Mouse (Mus musculus) forelimb bud, embryonic 11.5 days (tissue): ENCODE measurements around the gene Cacng2.
"Not testable (repeated sequence)": the region's sequence is repeated elsewhere in the genome, so short reads cannot be mapped to it uniquely, and the experiment has no call there.

Experiments
- DNase-seq: peaks from one replicate; pipeline ENCODE4 v3.0.0-alpha.2; 2012; ENCODE audit warnings: low read depth, low spot score

Gene Cacng2

DNA sequence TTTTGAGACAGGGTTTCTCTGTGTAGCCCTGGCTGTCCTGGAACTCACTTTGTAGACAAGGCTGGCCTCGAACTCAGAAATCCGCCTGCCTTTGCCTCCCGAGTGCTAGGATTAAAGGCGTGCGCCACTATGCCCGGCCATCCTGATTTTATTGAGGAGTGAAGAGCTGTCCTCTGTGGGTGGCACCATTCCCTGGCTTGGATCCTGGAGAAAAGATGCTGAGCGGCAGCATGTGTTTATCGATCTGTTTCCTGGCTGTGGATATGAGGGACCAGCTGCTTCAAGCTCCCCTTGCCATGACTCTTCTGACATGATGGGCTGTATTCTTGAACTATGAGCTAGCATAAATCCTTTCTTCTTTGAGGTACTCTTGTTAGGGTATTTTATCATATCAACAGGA lies 111.6 kb downstream of the Cacng2 start:
- DNase-seq = not testable (repeated sequence)

DNA sequence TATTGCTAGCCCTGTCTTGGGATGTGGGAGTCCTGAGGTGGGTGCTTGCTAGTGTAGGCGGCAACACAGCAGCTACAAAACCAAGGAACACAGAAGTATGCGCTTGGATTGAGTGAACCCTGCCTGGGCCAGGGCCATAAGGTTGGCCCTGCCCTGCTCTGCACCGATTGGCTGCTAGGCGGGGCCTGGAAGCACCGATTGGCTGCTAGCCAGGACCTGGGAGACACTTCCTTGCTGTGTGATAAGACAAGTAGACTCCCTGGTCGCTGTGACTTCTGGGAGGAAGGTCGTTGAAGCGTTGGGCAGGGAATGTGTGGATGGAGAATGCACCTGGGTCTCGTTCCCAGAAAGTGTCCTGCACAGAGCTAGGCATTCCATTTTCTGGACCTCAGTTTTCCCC lies 115.9 kb downstream of the Cacng2 start:
- no peak for DNase-seq

DNA sequence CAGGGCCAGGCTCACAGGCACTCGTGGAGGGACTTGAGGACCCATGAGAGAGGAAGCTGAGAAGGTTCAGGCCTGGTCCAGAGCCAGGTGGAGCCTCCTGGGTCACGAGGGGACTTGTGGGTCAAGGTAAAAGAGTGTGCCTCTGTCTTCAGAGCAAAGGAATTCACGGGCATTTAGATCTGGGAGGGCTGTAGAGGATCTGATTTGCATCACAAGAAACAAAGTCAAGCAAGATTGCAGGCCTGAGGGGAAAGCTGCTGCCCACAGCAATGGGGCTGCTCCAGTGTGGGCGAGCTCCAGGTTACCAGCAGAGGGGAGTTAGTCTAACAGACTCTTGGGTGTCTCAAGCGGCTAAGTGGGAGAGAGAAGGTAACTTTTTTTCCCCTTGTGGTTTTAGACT lies 118.4 kb downstream of the Cacng2 start:
- no peak for DNase-seq

DNA sequence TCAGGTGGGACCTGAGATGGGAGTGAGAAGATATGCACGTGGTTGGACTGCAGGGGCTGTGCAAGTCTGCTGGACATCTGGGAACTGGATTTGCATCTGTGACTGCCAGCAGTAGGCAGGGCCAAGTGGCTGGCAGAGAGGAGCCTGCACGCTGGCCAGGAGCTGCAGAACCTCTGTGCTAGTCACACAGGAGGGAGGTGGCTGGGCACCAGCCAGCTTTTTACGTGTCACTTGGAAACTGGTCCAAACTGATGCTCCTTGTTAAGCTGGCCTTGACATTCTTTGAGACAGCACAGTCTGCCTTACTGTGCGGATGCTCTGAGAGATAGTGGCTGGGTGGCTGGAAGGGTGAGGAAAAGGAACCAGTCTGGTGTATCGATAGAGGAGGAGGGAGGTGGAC lies 131.3 kb downstream of the Cacng2 start:
- no peak for DNase-seq

DNA sequence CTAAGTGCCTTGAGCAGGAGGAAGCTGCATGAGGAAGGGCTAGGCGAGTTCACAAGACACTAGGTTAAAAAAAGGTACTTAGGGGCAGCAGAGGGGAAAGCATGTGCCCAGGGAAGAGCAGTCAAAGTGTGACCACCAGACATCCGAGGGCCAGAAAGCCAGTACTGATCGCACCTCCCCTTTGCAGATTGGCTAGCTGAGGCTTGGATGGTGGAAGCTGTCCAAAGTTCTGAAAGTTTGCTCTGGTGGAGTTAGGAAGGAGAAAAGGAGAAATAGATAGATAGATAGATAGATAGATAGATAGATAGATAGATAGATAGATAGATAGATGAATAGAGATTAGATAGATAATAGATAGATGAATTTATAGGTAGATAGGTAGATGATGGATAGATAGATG lies 136.4 kb downstream of the Cacng2 start:
- no peak for DNase-seq

DNA sequence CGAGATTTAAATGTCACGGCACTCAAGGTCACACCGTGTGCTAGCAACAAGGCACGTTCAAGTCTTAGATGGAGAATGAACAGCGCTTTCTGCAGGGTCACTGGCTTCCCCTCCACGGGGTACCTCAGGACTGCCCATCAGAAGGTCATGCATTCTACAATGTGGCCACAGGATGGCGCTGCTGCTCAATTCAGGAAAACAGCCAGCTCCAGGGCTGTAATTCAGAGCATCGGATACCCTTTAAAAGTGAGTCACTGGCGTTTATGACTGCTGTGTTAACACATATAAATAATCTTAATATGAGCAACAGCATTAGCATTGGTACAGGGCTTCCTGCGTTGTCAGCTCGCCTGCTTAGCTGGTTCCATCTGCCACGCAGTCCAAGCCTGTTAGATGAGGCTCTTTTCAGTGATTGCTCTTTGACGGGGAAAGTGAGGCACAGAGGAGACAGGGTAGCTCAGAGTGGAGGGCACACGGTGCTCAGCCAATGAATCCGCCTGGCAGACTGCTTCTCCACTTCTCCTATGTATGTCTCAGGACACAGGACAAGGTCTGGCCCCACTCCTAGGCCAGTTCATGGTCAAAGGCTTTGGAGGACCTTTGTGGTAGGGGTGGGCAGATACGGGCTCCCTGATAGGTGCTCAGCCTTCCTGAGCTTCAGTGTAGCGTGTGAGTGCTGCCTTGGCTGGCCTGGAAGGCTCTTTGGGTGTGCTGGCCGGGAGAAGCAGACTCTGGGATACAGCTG lies 137.5 kb downstream of the Cacng2 start:
- DNase-seq = peak; percentile 59

DNA sequence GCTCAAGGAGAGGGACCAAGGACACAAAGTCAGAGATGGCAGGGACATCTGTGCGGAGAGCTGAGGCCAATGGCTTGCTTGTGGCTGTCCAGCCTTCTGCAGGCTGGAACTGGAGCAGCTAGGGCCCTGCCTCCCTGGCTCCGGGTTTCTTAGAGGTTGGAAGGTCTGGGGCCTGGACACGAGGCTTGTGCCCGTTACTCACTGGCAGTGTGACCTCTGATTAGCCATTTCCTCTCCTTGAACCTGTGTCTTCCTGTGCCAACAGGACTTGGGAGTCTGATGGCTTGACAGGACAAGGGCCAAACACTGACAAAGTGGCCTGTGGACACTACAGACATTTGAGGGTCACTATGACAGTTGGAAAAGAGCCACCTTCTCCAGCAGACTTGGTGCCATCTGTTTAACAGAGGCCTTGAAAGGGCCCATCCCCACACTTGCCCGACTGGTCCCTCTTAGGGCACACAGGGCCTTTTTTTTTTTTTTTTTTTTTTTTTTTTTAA lies 138.6 kb downstream of the Cacng2 start:
- DNase-seq = no peak

DNA sequence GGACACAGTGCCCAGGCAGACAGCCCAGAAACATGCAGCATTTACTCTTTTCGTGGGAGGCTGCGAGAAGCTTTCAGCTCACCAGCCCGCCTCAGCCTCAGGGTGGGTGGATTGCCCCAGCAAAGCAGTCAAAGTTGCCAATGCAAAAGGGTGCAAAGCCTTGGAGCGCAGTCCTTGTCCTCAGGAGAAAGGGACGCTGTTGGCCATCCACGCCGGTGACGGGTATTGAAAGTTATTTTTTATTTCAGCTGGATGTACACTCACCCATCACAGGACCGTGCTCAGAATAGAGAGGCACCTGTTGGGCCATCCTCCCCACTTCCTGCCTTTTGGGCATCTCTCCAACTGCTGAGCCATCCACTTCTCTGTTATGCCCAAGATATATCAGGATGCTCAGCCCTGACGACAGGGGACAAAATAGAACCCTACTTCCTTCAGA lies 140.4 kb downstream of the Cacng2 start:
- DNase-seq = no peak

DNA sequence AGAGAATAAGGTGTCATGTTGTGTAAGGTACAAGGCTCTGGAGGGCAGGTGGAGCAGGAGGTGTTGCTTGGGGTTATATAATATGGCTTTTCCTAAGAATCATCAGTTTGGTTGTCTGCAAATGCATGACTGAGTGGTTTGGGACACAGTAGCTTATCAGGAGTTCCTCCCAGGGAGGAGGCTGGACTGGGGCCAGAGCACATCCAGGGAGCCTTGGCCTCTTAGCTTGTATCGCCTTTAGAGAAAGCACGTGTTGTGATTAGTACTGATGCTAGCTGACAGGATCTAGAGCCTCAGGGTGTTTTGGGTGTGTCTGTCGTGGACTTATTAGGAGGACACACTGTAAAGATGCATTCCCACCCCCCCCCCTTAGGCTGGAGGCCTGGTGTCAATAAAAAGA lies 142.2 kb downstream of the Cacng2 start:
- DNase-seq = no peak

DNA sequence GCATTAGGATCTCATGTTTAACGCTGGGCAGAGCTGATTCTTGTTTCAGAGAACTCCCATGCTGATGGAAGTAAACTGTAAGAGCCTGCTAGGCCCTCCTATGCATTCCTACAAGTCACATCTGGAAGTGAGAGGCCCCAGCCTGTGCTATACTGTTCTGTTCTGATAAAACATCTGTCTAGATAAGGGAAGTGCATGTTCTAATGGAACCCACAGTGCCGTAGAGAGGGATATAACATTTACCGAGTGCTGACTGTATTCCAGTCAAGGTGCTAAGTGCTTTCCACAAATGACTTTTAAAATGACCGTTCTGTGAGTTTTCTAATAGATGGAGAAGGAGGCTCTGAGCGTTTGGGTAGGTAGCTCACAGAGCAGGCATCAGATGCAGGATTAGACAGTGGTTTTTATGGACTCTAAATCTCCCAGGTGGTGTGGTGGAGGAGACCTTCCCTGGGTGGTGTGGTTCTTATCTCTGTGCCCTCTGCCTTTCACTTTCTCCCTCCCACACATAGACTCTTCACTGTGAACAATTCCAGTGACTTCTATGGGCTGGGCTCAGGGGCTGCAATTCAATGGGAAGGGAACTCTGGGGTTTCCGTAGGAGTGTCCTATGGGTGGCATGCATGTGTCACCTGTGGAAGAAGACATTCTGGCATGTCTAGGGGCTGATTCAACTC lies 145.5 kb downstream of the Cacng2 start:
- DNase-seq = no peak

DNA sequence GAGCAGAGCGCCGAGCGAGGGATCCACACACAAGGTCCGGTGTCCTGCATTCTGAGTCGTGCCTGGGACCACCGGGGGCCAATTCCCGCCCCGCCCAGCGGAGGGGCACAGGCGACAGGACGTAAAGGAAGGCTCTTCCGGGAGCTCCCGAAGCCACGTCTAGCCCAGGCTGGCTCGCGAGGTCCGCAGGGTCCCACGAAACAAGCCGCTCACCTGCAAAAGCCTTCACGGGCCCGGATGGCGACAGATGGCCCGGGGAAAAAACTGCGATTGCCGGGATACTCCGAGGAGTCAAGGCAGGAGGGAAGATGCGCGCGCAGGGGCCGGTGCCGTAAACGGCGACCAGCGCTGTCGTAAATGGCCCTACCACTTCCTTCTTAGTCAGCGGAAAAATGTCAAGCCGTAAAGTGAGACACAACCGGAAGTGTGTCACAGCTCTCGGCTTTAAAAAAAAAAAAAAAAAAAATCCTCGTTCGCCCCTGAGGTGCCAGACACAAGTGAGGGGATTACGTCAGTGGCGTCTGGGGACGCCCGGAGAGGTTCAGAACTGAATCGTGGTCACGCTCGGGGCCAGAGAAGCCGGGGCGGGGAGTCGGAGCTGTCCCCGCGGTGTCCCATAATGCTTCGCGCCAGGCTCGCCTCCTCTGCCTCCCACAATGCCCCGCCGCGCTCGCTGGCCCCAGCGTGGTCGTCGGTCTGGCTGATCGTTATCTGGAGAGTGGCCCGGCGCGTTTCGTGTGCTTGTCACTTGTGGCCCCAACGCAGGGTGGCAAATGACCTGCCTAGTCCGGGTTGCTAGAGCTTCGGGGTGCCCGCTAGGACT lies 149.1 kb downstream of the Cacng2 start, which contains the start of gene Eif3d:
Gene Eif3d, minus strand, starts transcription at position 344 of the 823 bp plus-strand sequence.
- peak; percentile 95 for DNase-seq

DNA sequence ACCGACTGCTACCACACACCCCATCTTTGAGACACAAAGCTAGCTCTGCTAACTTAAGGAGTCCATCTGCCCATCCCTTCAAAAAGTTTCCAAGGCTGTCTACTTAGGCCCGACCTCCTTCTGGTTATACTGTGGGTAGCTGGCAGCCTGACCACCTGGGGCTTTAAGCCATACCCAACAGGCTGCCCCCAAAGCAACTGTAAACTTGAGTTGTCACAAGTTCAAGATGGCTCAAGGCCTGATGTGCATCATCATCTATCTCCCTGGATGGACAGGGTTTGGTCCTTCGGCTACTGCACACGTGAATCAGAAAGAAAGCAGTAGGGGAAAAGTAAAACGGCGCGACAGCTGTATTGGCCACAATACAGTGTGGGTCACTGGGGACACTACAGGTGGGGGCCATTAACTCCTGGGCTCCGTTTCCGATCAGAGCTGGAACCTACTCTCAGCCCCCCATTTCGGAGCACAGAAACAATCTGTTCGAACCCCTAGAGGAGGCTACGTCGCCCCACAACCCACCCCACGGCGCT lies 149.8 kb downstream of the Cacng2 start:
- DNase-seq = no peak

DNA sequence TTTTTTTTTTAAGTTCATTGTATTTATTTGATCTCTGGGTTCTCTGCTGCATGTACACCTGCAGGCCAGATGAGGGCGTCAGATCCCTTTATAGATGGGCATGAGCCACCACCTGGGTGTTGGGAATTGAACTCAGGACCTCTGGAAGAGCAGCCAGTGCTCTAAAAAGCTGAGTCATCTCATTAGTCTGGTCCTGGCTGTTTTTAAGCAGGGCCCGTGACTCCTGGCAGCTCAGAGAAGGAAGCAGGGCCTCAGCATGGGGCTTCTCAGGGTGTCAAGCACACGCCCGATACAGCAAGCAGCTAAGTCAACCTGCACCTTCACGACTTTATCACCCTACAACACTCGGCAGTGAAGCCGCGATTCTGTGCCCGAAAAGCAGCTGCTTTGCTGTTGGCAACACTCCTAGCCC lies 154.7 kb downstream of the Cacng2 start:
- no peak for DNase-seq

DNA sequence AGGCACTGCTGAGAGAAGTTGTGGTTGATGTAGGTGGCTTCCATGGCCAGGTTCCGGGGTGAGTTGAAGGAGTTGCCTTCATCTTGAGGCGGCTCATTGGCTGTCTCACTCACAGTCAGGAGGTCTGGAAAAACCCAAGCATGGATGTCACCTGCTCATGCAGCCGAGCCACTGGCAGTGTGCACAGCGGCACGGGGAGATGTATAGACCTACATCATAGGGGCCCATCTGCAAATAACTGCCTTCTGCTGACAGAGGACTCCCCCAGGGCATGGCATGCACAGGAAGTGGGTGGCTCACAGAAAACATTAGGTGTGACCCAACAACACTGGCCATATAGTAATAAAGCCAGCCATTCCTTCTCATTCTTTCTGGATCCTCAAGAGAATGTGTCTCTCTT lies 157.4 kb downstream of the Cacng2 start:
- no peak for DNase-seq

DNA sequence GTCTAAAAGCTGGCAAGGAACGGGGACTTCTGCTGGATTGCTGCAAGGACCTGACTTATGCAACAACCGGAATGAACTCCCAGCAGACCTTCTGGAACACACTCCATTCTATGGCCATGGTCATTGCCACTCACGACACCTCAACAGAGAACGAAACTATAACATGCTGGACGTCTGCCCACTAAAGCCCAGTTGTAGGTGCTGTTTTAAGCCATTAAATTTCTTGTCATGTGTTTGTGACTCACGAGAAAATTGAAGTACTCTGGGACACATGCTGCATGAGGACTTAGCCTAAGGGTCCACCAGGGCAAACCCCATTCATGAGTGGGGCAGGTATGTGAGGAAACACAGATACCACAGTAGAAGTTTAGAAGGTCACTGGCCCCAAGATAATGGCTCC lies 159.1 kb downstream of the Cacng2 start:
- DNase-seq = no peak

DNA sequence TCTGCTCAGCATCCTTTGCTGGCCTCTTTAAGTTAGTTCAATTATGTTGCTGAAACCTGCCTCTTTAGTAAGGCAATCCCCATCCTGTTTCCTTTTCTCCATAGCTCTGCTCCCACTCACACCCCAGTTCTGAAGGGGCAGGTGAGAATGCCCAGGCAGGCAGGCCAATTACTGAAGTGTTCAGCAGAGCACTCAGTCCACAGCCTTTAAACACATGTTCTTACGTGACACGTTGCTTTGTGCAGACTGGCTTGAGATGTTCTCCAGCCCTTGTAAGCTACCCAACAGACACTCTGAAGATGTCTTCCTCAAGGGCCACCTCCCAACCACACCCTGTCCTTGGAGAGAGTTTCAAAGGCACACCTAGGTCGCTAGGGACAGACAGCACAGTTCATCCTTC lies 161.8 kb downstream of the Cacng2 start:
- no peak for DNase-seq

DNA sequence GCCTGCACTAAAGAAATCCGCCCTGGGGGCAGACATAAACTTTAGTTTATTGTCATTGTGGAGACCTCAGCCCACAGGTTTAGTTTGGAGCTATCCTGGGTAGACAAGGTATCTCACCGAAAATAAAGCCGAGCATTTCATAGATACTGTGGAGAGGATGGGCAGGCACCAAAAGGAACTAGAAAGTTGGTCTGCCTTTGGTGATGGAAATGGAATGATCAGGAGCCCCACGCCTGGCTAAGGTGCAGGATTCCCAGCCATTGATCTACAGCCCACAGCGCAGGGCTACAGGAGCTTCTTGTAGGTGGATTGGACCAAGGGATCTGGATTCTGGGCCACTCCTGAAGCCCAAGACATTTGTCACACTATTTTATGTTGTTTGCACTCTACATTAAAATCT lies 162.2 kb downstream of the Cacng2 start:
- DNase-seq = no peak

DNA sequence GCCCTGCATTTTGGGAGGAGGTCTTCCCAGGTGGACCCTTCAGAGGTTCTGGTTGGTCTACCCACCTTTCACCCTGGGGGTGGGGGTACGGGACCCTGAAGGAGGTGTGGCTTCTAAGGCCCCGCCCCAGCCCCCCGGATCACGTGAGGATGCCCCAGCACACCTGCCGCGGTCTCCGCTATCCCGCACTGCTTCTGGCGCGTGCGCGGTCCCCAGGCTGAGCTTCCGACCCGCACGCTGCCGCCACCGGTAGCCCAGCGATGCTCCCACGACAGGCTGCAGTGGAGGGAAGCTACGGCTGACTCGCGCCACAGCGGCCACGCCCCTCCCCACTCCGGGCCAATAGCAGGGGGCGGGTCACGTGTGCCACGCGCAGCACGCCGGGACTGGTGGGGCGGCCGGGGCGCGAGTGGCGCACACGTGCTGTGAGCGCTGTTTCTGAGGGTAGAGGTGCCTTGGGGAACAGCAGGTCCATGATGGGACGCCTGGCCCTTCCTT lies 163.4 kb downstream of the Cacng2 start, which contains the start of gene Foxred2:
Gene Foxred2, minus strand, starts transcription at position 319 of the 498 bp plus-strand sequence.
- peak; percentile 78 for DNase-seq

DNA sequence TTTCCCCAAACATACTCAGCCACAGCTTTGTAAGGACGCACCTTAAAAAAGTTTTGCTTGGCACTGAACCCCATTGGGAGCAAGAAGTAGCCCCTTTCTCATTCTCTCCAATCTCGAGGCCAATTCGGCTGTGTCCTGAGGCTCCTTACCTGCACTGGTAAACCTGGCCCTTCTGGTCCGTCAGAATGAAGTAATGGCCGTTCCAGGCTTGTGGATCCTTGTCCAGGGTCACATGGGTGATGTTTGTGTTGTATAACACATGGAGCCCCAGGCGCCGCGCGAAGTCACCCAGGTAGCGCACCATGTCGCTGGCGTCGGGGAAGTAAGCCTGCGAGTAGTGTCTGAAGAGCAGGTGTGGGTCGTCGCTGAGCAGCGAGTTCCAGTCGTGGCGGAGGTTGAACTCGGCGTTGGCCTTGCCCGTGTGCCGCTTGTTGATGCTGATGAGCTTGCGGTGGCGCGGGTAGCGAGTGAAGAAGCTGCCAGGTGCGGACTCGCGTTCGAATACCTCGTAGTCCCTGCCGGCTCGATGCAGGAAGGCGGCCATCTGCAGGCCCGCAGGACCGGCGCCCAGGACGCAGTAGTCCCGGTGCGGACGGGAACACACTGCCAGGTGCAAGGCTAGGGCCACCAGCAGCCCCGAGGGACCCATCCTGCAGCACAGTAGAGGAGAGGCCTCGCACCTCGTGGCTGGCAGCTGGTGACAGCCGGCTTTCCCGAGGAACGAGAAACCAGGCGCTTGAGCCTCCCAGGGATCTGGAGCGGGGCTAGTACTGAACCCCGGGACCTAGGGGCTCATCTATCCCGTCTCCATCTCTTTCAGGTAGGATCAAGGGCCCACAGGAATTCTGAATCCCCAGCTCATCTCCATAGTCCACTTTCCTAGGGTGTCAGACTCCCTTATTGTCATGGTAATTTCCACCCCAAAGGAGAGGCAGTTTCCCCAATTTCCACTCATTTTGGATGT lies 164.1 kb downstream of the Cacng2 start:
- DNase-seq = no peak

DNA sequence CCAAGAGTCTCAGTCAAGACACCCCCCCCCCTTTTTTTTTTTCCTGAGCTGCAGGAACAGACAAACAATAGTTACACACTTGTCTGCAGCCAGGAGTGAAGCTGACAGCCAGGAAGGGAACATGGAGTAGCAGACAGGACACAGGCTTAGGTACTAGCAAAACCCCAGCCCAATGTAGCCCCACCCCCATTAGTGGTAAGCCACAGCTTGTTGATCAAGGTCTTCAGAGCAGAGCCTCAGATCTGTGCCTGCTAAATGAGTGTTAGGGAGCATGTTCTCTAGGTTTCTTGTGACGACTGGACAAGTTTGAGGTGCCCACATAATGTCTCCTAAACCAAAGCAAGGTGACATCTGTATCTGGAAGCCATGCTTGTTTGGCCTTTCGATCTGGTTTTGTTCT lies 165.5 kb downstream of the Cacng2 start:
- no peak for DNase-seq
